Mouse (Mus musculus) cerebellum, adult 2 months (tissue): ENCODE measurements around the gene Tmcc3. TPM values are rescaled to one million over a fixed set of nuclear protein-coding genes. Genes with fewer than 3 reads are reported as not detected.

Experiments
- DNase-seq, 2 experiments: peaks; one replicate each; pipeline ENCODE4 v3.0.0; 2021
- H3K27ac ChIP-seq: fragments of 200-500 bp; 2 replicates; pipeline ENCODE4 v1.5.1; 2012; ENCODE audit warnings: low read length, control low read depth, inconsistent platforms; ENCODE audit not compliant: insufficient read depth
- H3K27me3 ChIP-seq: fragments of 200-500 bp; 2 replicates; pipeline ENCODE4 v1.6.1; 2012; ENCODE audit warnings: inconsistent platforms, mild to moderate bottlenecking, low read length, moderate library complexity; ENCODE audit not compliant: control insufficient read depth, insufficient read depth
- H3K4me1 ChIP-seq: fragments of 200-500 bp; 2 replicates; pipeline ENCODE4 v1.6.1; 2011; ENCODE audit warnings: low read length; ENCODE audit not compliant: control insufficient read depth, insufficient read depth
- H3K4me3 ChIP-seq: fragments of 200-500 bp; replicated peaks from 2 replicates; pipeline ENCODE3; 2011; ENCODE audit warnings: mild to moderate bottlenecking, low read depth, low read length, control low read depth; ENCODE audit not compliant: insufficient read depth
- CTCF ChIP-seq: fragments of 200-500 bp; IDR thresholded peaks from 2 replicates; pipeline ENCODE4 v1.5.1; 2011; ENCODE audit warnings: low read depth, mild to moderate bottlenecking, control low read depth, low read length, moderate library complexity, borderline replicate concordance; ENCODE audit not compliant: insufficient read depth
- POLR2A ChIP-seq: fragments of 200-500 bp; IDR thresholded peaks from 2 replicates; pipeline ENCODE4 v1.6.1; 2011; ENCODE audit warnings: low read length, control low read depth, borderline replicate concordance; ENCODE audit not compliant: insufficient read depth
- WGBS: fragments of 180-500 bp; shearing (Covaris S2); methylation state at CpG from one replicate; pipeline ENCODE4 v1.1.7; 2018; 5-methylcytosine and 5-hydroxymethylcytosine counted together
- polyA plus RNA-seq: library from polyadenylated mRNA; depleted of rRNA; stranded (reverse); fragments of >200 nt; gene quantifications from 2 replicates; pipeline ENCODE4 v1.2.3, GENCODE M21; 2012

Gene Tmcc3
- polyA plus RNA-seq, 1 experiment, result 40.1 TPM

- H3K27me3 ChIP-seq, result no peaks in the 10 kb centered on the region
- no peak overlapping the region for H3K27ac ChIP-seq
- H3K4me3 ChIP-seq, result no peak overlapping the region
- no peak for DNase-seq
- TF ChIP-seq CTCF (no peak), POLR2A (no peak)
- WGBS, result 79% methylated on average over 8 of the region's 8 CpGs
- peaks cover 4% of the 10 kb centered on the region; the same call in 1 of the 2 replicates for H3K4me1 ChIP-seq
These were observed 185.2 kb downstream of the Tmcc3 start for GRCm38 (mm10) chr10:94496826-94497440.

DNA sequence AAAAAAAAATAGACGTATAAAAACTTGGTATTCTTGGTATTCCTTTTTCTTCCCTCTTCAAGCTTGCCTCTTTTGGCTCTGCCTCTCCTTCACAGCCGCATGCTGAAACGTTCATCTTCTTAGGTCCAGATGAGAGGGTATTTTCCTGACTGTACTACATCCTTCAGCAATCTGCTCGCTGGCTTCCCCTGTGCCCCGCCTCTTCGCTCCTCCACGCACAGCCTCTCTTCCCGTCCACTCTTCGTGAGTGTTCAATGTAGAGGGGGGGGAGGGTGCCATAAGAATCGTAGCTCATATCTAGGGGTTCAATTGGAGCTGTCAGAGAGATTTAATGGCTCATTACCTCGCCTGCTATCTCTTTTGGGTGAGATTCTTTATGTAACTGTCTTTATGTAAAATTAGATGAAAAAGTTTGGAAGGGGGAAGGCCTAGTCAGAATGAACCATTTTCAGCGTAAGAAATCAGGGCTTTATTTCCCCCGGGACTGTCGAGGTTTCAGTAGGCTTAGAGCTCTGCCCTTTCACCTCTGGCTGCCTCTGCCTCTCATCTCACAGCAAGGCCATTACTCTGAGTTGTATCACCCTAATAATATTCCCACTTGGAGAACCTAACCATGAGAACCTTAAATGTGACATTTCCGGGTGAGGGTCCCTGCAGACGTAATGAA is 188.6 kb downstream of the Tmcc3 start:
- no peak for TF ChIP-seq POLR2A
- TF ChIP-seq CTCF, result no peak
- no peaks in the 10 kb centered on the region for H3K27me3 ChIP-seq
- 60% methylated on average over 16 of the region's 16 CpGs for WGBS

GRCm38 (mm10) chr10:94500877-94501273 is 189.1 kb downstream of the Tmcc3 start:
- TF ChIP-seq POLR2A, result no peak
- no peak for TF ChIP-seq CTCF
- WGBS, result 75% methylated on average over 7 of the region's 7 CpGs
- Histone ChIP-seq H3K27ac (no peak overlapping the region), H3K27me3 (no peaks in the 10 kb centered on the region), H3K4me3 (no peak overlapping the region), H3K4me1 (no peaks in the 10 kb centered on the region)
- DNase-seq, result no peak

More for the DNA sequence above, 188.6 kb downstream of the Tmcc3 start:
- no peak overlapping the region for H3K4me3 ChIP-seq
- no peak overlapping the region for H3K27ac ChIP-seq
- no peaks in the 10 kb centered on the region for H3K4me1 ChIP-seq
- no peak for DNase-seq

- WGBS, result 86% methylated on average over 10 of the region's 10 CpGs
- TF ChIP-seq POLR2A (no peak), CTCF (no peak)
- H3K4me3 ChIP-seq, result no peak overlapping the region
These were observed 190.0 kb downstream of the Tmcc3 start for GRCm38 (mm10) chr10:94501796-94502195.

DNA sequence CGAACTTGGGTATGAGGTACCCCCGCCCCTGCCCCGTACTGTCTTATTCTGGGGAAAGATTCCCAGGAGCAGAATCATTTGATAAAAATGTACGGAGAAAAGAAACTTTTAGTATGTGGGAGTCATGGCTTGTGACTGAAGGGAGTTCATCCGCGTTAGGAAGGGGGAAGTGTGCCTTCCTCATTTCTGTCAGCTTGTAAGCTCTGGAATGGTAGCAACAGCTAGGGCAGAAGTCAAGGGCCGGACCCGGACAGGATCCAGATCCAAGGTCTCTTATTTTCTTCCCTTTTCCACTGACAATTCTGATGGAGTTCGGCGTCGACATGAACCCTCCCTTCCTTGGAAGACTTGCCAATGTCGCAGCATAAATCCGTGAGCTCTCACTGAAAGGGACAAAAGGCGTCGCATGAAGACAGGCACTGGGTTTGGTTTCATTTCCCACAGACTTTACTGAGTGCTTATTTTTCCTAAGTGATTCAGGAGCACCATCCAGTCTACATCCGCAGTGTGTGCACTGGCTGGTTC is 193.6 kb downstream of the Tmcc3 start:
- no peak overlapping the region for H3K27ac ChIP-seq
- H3K27me3 ChIP-seq, result no peaks in the 10 kb centered on the region
- no peak overlapping the region for H3K4me3 ChIP-seq
- no peak for DNase-seq
- TF ChIP-seq CTCF, result no peak
- no peak for TF ChIP-seq POLR2A
- no peaks in the 10 kb centered on the region for H3K4me1 ChIP-seq
- 82% methylated on average over 16 of the region's 16 CpGs for WGBS

More at GRCm38 (mm10) chr10:94501796-94502195, 190.0 kb downstream of the Tmcc3 start:
- Histone ChIP-seq H3K27ac (no peak overlapping the region), H3K27me3 (no peaks in the 10 kb centered on the region), H3K4me1 (no peaks in the 10 kb centered on the region)
- no peak for DNase-seq

- no peak for DNase-seq
- no peak overlapping the region for H3K27ac ChIP-seq
- no peaks in the 10 kb centered on the region for H3K4me1 ChIP-seq
- no peaks in the 10 kb centered on the region for H3K27me3 ChIP-seq
- TF ChIP-seq POLR2A (no peak), CTCF (no peak)
- 83% methylated on average over 5 of the region's 5 CpGs for WGBS
- no peak overlapping the region for H3K4me3 ChIP-seq
These were observed 197.1 kb downstream of the Tmcc3 start for GRCm38 (mm10) chr10:94508863-94509262.

DNA sequence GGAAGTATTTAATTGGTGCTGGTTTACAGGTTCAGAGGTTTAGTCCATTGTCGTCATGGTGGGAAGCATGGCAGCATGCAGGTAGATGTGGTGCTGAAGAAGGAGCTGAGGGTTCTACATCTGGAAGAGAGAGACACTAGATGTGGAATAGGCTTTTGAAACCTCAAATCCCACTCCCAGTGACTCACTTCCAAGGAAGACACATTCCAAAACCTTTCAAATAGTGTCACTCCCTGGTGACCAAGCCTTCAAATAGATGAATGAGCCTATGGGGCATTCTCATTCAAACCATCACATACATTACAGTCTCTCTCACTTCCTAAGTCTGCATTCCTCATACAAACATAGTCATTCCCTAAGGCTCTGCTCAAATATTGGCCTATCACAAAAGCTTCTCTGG is 201.0 kb downstream of the Tmcc3 start:
- no peak for DNase-seq
- H3K27ac ChIP-seq, result no peak overlapping the region
- TF ChIP-seq POLR2A (no peak), CTCF (no peak)
- H3K27me3 ChIP-seq, result peaks cover 2% of the 10 kb centered on the region; the same call in 1 of the 2 replicates
- H3K4me3 ChIP-seq, result no peak overlapping the region
- H3K4me1 ChIP-seq, result no peaks in the 10 kb centered on the region
- 96% methylated on average over 1 of the region's 1 CpGs for WGBS

DNA sequence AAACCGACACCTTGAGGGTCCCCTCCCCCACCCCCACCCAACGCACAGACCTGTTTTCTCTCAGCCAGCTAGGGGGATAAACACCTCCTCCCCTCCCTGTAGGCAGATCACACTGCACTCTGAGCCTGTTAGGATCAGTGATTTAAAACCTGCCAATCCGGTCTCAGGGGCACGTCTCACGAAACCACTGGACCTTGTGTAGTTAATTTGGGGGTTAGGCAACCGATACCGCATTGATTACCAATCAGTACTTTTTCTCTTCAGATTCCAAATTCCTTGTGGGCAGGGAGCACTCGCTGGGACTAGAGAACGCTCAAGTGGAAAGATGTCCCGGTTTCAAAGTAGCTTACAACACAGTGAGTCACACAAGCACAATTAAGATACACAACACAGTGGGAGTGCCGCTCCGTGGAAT is 202.3 kb downstream of the Tmcc3 start:
- TF ChIP-seq POLR2A (no peak), CTCF (no peak)
- WGBS, result 10% methylated on average over 12 of the region's 12 CpGs
- Histone ChIP-seq H3K27ac (no peak overlapping the region), H3K4me1 (no peaks in the 10 kb centered on the region), H3K4me3 (no peak overlapping the region), H3K27me3 (peaks cover 2% of the 10 kb centered on the region; the same call in 1 of the 2 replicates)
- DNase-seq, result no peak
